Mouse (Mus musculus): ENCODE data around the gene Stk17b.
"Not testable (repeated sequence)": the region's sequence is repeated elsewhere in the genome, so short reads cannot be mapped to it uniquely, and the experiment has no call there.

The Stk17b gene

GRCm38 (mm10) chr1:53782956-53783355, 2.1 kb downstream of the Stk17b start:
- in situ Hi-C loops (cut with MboI; ENCODE audit: low sequenced_read_pairs), result no loop called here

GRCm38 (mm10) chr1:53782079-53782478, 2.9 kb downstream of the Stk17b start:
- in situ Hi-C loops (cut with MboI; ENCODE audit: low sequenced_read_pairs), result no loop called here

- in situ Hi-C loops (cut with MboI; ENCODE audit: low sequenced_read_pairs), result no loop called here
Measured at GRCm38 (mm10) chr1:53781311-53781710, 3.7 kb downstream of the Stk17b start.

- in situ Hi-C loops (cut with MboI; ENCODE audit: low sequenced_read_pairs), result no loop called here
Measured at GRCm38 (mm10) chr1:53776176-53776905, 8.7 kb downstream of the Stk17b start.

GRCm38 (mm10) chr1:53775545-53775944, 9.5 kb downstream of the Stk17b start:
- in situ Hi-C loops (cut with MboI; ENCODE audit: low sequenced_read_pairs), result no loop called here

- in situ Hi-C loops (cut with MboI; ENCODE audit: low sequenced_read_pairs), result no loop called here
Measured at GRCm38 (mm10) chr1:53775036-53775435, 10.0 kb downstream of the Stk17b start.

GRCm38 (mm10) chr1:53774571-53774970, 10.5 kb downstream of the Stk17b start:
- in situ Hi-C loops (cut with MboI; ENCODE audit: low sequenced_read_pairs), result loop anchor here (5.0 kb wide), 1 partner anchor 113 kb away; no protein-coding TSS in a partner anchor

GRCm38 (mm10) chr1:53773994-53774393, 11.0 kb downstream of the Stk17b start:
- in situ Hi-C loops (cut with MboI; ENCODE audit: low sequenced_read_pairs), result loop anchor here (5.0 kb wide), 1 partner anchor 113 kb away; no protein-coding TSS in a partner anchor

GRCm38 (mm10) chr1:53772967-53773366, 12.1 kb downstream of the Stk17b start:
- in situ Hi-C loops (cut with MboI; ENCODE audit: low sequenced_read_pairs), result loop anchor here (5.0 kb wide), 1 partner anchor 114 kb away; no protein-coding TSS in a partner anchor

- in situ Hi-C loops (cut with MboI; ENCODE audit: low sequenced_read_pairs), result loop anchor here (5.0 kb wide), 1 partner anchor 116 kb away; no protein-coding TSS in a partner anchor
Measured at GRCm38 (mm10) chr1:53771476-53771875, 13.5 kb downstream of the Stk17b start.

GRCm38 (mm10) chr1:53766112-53766511, 18.9 kb downstream of the Stk17b start:
- in situ Hi-C loops (cut with MboI; ENCODE audit: low sequenced_read_pairs), result no loop called here

- in situ Hi-C loops (cut with MboI; ENCODE audit: low sequenced_read_pairs), result no loop called here
Measured at GRCm38 (mm10) chr1:53757316-53757715, 27.7 kb downstream of the Stk17b start.

GRCm38 (mm10) chr1:53753501-53753900, 31.5 kb downstream of the Stk17b start:
- in situ Hi-C loops (cut with MboI; ENCODE audit: low sequenced_read_pairs), result not testable (repeated sequence)

- in situ Hi-C loops (cut with MboI; ENCODE audit: low sequenced_read_pairs), result no loop called here
Measured at GRCm38 (mm10) chr1:53751144-53751543, 33.9 kb downstream of the Stk17b start.

- in situ Hi-C loops (cut with MboI; ENCODE audit: low sequenced_read_pairs), result not testable (repeated sequence)
Measured at GRCm38 (mm10) chr1:53750697-53751096, 34.3 kb downstream of the Stk17b start.

GRCm38 (mm10) chr1:53749881-53750385, 35.1 kb downstream of the Stk17b start:
- in situ Hi-C loops (cut with MboI; ENCODE audit: low sequenced_read_pairs), result not testable (repeated sequence)

GRCm38 (mm10) chr1:53748571-53748970, 36.5 kb downstream of the Stk17b start:
- in situ Hi-C loops (cut with MboI; ENCODE audit: low sequenced_read_pairs), result no loop called here

- in situ Hi-C loops (cut with MboI; ENCODE audit: low sequenced_read_pairs), result no loop called here
Measured at GRCm38 (mm10) chr1:53746001-53746400, 39.0 kb downstream of the Stk17b start.

- in situ Hi-C loops (cut with MboI; ENCODE audit: low sequenced_read_pairs), result no loop called here
Measured at GRCm38 (mm10) chr1:53741742-53742458, 43.1 kb downstream of the Stk17b start.

- in situ Hi-C loops (cut with MboI; ENCODE audit: low sequenced_read_pairs), result no loop called here
Measured at GRCm38 (mm10) chr1:53740777-53741336, 44.2 kb downstream of the Stk17b start.

GRCm38 (mm10) chr1:53740077-53740776, 44.8 kb downstream of the Stk17b start:
- in situ Hi-C loops (cut with MboI; ENCODE audit: low sequenced_read_pairs), result not testable (repeated sequence)
